In genomic region chr6:60709997-60710471, GRCm38 (mm10) we compare ENCODE assay signal across 15 mouse cellular contexts.
DNase-seq lines count a peak whose midpoint lies in the region; ATAC-seq lines count a peak whose summit lies in the region.
"Had no signal": no experiment of that assay in that cellular context is flagged by ENCODE, and none has a peak within 500 bp of the region (broad histone marks: within the 10 kb centered on the region; RNA-seq: fewer than 3 reads in every experiment).

No protein-coding gene starts in this region.

- H3K4me1 ChIP-seq in hindbrain, embryonic 11.5 days (replicated peaks; ENCODE audit: control insufficient read depth, insufficient read depth, low read length) = no peaks in the 10 kb centered on the region
- H3K4me1 ChIP-seq in midbrain, embryonic 13.5 days (replicated peaks) = peaks cover 5% of the 10 kb centered on the region
- H3K4me1 ChIP-seq: limb, embryonic 15.5 days; megakaryocyte, embryonic 14.5 days; neural tube, embryonic 12.5 days had no signal

- no peak overlapping the region for H3K9ac ChIP-seq in hindbrain, embryonic 11.5 days (ENCODE audit: low read depth, low read length)
- H3K9ac ChIP-seq in midbrain, embryonic 13.5 days (replicated peaks) = peak overlapping the region; percentile 51
- H3K9ac ChIP-seq: limb, embryonic 15.5 days; neural tube, embryonic 12.5 days had no signal

- H3K9me3 ChIP-seq in hindbrain, embryonic 11.5 days (ENCODE audit: control insufficient read depth, low read length) = no peaks in the 10 kb centered on the region
- H3K9me3 ChIP-seq in midbrain, embryonic 13.5 days = no peaks in the 10 kb centered on the region
- H3K9me3 ChIP-seq: limb, embryonic 15.5 days; megakaryocyte, embryonic 14.5 days; neural tube, embryonic 12.5 days had no signal

- peak; percentile 58 for DNase-seq in Muller cell, postnatal 12 days (ENCODE audit: inconsistent ontology term)
- peak; percentile 1 for DNase-seq in embryo, embryonic 11 days
- DNase-seq in hindbrain, embryonic 11.5 days (ENCODE audit: low spot score) = peak; percentile 15
- DNase-seq in layer of hippocampus, postnatal 14 days (ENCODE audit: low spot score in 2 of 2) = no peak
- no peak for DNase-seq in lung, postnatal 14 days
- no peak for DNase-seq in right cerebral cortex, postnatal 14 days
- DNase-seq: adrenal gland, postnatal 25 days; heart, adult 18-20 months; kidney, adult 2 months; lung, adult 2 months; thymus, adult 18-20 months had no signal

- H3K4me3 ChIP-seq in hindbrain, embryonic 11.5 days (ENCODE audit: low read depth, low read length) = no peak overlapping the region
- no peak overlapping the region for H3K4me3 ChIP-seq in midbrain, embryonic 13.5 days (replicated peaks)
- H3K4me3 ChIP-seq: limb, embryonic 15.5 days; megakaryocyte, embryonic 14.5 days; neural tube, embryonic 12.5 days had no signal

- peak; percentile 63 for ATAC-seq in hindbrain, embryonic 11.5 days (ENCODE audit: low FRiP score)
- peak; percentile 74 for ATAC-seq in midbrain, embryonic 13.5 days

- H3K4me2 ChIP-seq in hindbrain, embryonic 11.5 days (replicated peaks; ENCODE audit: low read depth, low read length) = no peak overlapping the region
- no peak overlapping the region for H3K4me2 ChIP-seq in midbrain, embryonic 13.5 days (replicated peaks)
- H3K4me2 ChIP-seq: limb, embryonic 15.5 days; neural tube, embryonic 12.5 days had no signal

- H3K36me3 ChIP-seq in hindbrain, embryonic 11.5 days (ENCODE audit: control insufficient read depth, insufficient read depth, low read length) = no peaks in the 10 kb centered on the region
- H3K36me3 ChIP-seq in midbrain, embryonic 13.5 days = no peaks in the 10 kb centered on the region
- H3K36me3 ChIP-seq: limb, embryonic 15.5 days; neural tube, embryonic 12.5 days had no signal

- 21% methylated on average over 2 of the region's 2 CpGs for WGBS in hindbrain, embryonic 11.5 days
- WGBS in midbrain, embryonic 13.5 days = 9% methylated on average over 2 of the region's 2 CpGs

- no peaks in the 10 kb centered on the region for H3K27me3 ChIP-seq in hindbrain, embryonic 11.5 days (ENCODE audit: control insufficient read depth, insufficient read depth, low read length)
- no peaks in the 10 kb centered on the region for H3K27me3 ChIP-seq in midbrain, embryonic 13.5 days
- H3K27me3 ChIP-seq: limb, embryonic 15.5 days; megakaryocyte, embryonic 14.5 days; neural tube, embryonic 12.5 days had no signal

- no peak overlapping the region for H3K27ac ChIP-seq in hindbrain, embryonic 11.5 days (ENCODE audit: low read depth, low read length)
- peak overlapping the region; percentile 53 for H3K27ac ChIP-seq in midbrain, embryonic 13.5 days
- H3K27ac ChIP-seq: limb, embryonic 15.5 days; neural tube, embryonic 12.5 days had no signal

Comparison
In these comparisons a context has a peak if more than half of its experiments do, and no peak if none do; other contexts are left out.
1. DNase-seq: peak in Muller cell, postnatal 12 days (single experiment), embryo, embryonic 11 days (single experiment) and hindbrain, embryonic 11.5 days (single experiment); none in layer of hippocampus, postnatal 14 days (0 of 2), lung, postnatal 14 days (single experiment) and right cerebral cortex, postnatal 14 days (single experiment).